Mouse (Mus musculus) macrophage (primary cell): ENCODE data around the gene Klc2. TPM values are rescaled to one million over a fixed set of nuclear protein-coding genes. Genes with fewer than 3 reads are reported as not detected.

Experiments
- H3K27ac ChIP-seq: fragments of 350-480 bp; formaldehyde crosslinking; 2 replicates; pipeline ENCODE4 v1.9.0; 2021
- H3K36me3 ChIP-seq: fragments of 350-480 bp; formaldehyde crosslinking; 2 replicates; pipeline ENCODE4 v1.9.0; 2021; ENCODE audit errors: inconsistent target
- H3K4me3 ChIP-seq: fragments of 350-480 bp; formaldehyde crosslinking; 2 replicates; pipeline ENCODE4 v1.9.0; 2021; ENCODE audit errors: inconsistent target
- H3K79me2 ChIP-seq: fragments of 350-480 bp; formaldehyde crosslinking; 2 replicates; pipeline ENCODE4 v1.9.0; 2021; ENCODE audit errors: inconsistent target
- WGBS: methylation state at CpG from one replicate; pipeline ENCODE4 v1.1.7; 2026; ENCODE audit warnings: inconsistent platforms; ENCODE audit not compliant: missing documents; 5-methylcytosine and 5-hydroxymethylcytosine counted together
- polyA plus RNA-seq: library from polyadenylated mRNA; stranded (reverse); fragments of 250-400 nt; gene quantifications from 3 replicates; pipeline ENCODE4 v1.2.4, GENCODE M21; 2018; ENCODE audit warnings: inconsistent platforms

The Klc2 gene
- polyA plus RNA-seq, 1 experiment from 2014 or later, result 14.1 TPM

DNA sequence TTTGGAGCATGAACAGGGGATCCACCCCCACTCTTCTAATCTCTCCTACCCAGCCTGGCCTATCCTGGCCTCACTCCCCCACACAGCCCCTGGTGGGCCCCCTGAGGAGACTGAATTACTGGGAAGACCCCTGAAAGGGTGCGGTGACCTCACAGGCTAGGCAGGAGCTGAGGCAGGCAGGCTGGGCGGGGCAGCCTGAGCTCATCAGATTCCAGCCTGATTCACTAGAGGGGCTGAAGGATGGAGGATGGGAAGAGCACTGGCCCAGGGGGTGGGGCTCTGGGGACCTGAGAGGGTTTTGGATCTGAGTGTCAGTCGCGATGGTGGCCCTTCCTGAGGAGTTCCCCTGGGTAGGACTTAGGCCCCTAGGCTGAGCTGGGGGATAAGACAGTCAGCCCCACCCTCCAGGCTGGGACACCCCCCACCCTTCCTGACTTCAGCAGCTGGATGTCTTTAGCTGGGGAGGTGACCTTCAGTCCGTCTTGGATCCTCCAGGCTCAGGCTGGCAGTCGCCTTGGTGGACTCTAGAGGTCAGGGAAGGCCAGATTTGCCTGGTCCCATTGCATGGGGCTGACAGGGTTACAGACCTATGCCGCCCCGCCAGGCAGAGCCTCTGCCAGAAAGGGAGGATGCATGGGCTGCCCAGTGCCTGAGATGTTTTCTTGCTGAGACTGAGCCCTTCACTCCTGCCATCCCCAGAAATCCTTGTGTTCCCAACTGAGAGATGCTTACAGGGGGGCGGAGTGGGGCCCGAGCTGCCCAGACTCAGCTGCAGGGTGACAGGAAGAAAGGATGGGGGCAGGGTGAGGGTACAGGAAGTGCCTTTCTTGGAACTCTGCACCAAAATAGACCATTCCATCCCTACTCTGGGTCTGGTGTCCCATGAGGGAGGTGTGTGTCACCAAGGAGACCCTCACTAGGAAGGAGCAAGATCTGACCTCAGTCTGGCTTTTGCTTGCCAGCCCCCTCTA, 59.3 kb downstream of the Klc2 start:
- Histone ChIP-seq H3K79me2 (no peaks in the 10 kb centered on the region), H3K4me3 (no peak overlapping the region), H3K36me3 (no peaks in the 10 kb centered on the region), H3K27ac (no peak overlapping the region)
- WGBS, result 54% methylated on average over 10 of the region's 10 CpGs

DNA sequence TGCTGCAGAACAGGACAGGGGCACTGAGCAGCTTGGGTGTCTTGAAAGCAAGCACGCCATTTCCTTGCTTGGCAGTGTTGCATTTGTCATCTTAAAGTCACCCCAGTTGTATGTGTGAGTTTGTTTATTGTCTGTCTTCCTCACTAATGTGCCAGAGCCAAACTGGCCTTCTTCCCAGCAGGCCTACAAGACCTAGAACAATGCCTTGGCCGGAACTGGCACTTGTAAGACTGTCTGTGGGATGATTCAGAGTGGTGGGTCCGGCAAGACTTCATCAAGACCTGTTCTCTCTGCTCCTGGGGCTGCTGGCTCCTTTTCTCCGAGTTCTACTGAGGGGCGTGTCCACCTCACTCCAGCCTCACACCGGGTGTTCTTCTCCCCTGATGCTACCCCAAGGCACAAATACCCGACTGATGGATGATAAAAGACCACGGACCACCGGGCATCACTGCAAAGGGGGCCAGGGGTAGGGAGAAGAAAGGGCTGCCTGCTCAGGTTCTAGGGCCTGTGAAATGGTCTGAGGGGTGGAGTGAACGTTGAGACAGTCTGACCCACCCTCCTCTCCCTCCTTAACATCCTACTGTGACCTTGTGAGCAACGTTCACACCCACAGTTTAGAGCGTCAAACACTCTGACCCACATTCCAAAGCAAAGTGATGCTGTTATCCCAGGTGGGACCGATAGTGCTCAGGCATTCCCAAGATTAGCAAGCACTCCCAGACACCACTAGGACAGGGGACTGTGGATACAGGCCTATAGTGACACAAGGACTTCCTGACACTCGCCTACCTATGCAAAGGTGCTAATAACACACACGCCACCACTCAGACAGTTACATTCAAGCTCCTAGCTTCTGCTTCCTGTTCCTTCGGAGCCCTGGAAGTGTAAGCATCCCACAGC, 60.2 kb downstream of the Klc2 start:
- WGBS, result 81% methylated on average over 14 of the region's 16 CpGs
- H3K4me3 ChIP-seq, result no peak overlapping the region
- H3K27ac ChIP-seq, result no peak overlapping the region
- no peaks in the 10 kb centered on the region for H3K79me2 ChIP-seq
- H3K36me3 ChIP-seq, result no peaks in the 10 kb centered on the region

Other genes with a start within 250 kb of the Klc2 start
- gene Actn3, start 240.7 kb downstream of the Klc2 start, polyA plus RNA-seq, result not detected in 3 replicates
- gene Zdhhc24, start 239.9 kb downstream of the Klc2 start, polyA plus RNA-seq, result 13.7 to 17.2 TPM (median 17.1 TPM) in 3 replicates
- 0.58 to 1.1 TPM (median 1.0 TPM) in 3 replicates for gene Bbs1, start 211.9 kb downstream of the Klc2 start, polyA plus RNA-seq
- gene Dpp3, start 190.3 kb downstream of the Klc2 start, polyA plus RNA-seq, result 28.6 to 57.3 TPM (median 47.9 TPM) in 3 replicates
- gene Peli3, start 175.4 kb downstream of the Klc2 start, polyA plus RNA-seq, result 0.82 to 2.1 TPM (median 1.7 TPM) in 3 replicates
- gene Mrpl11, start 156.4 kb downstream of the Klc2 start, polyA plus RNA-seq, result 30.6 to 71.3 TPM (median 40.0 TPM) in 3 replicates
- 0.11 to 0.41 TPM (median 0.32 TPM) in 3 replicates for gene Npas4, start 128.2 kb downstream of the Klc2 start, polyA plus RNA-seq
- 0.75 to 2.2 TPM (median 0.76 TPM) in 3 replicates for gene Slc29a2, start 94.7 kb downstream of the Klc2 start, polyA plus RNA-seq
- gene B4gat1, start 79.7 kb downstream of the Klc2 start, polyA plus RNA-seq, result 12.6 to 23.0 TPM (median 17.7 TPM) in 3 replicates
- gene AC124502.3, start 79.7 kb downstream of the Klc2 start, polyA plus RNA-seq, result 0.76 to 2.0 TPM (median 0.80 TPM) in 3 replicates
- 61.2 to 78.9 TPM (median 63.9 TPM) in 3 replicates for gene Brms1, start 77.2 kb downstream of the Klc2 start, polyA plus RNA-seq
- gene Rin1, start 68.1 kb downstream of the Klc2 start, polyA plus RNA-seq, result 0.08 to 0.37 TPM (median 0.11 TPM) in 3 replicates
- gene Cd248, start 50.5 kb downstream of the Klc2 start, polyA plus RNA-seq, result not detected in 3 replicates
- 0.04 to 0.26 TPM (median 0.06 TPM) in 3 replicates for gene Tmem151a, start 33.0 kb downstream of the Klc2 start, polyA plus RNA-seq
- 32.3 to 57.6 TPM (median 51.7 TPM) in 3 replicates for gene Yif1a, start 30.0 kb downstream of the Klc2 start, polyA plus RNA-seq
- 0.28 TPM in 1 of 3 replicates, not detected in the others for gene Cnih2, start 20.0 kb downstream of the Klc2 start, polyA plus RNA-seq
- 120 to 188 TPM (median 152 TPM) in 3 replicates for gene Rab1b, start 11.5 kb downstream of the Klc2 start, polyA plus RNA-seq
- gene Pacs1, start 154.6 kb upstream of the Klc2 start, polyA plus RNA-seq, result 14.8 to 16.9 TPM (median 16.9 TPM) in 3 replicates
- gene Sf3b2, start 176.9 kb upstream of the Klc2 start, polyA plus RNA-seq, result 131 to 171 TPM (median 133 TPM) in 3 replicates
- gene Gal3st3, start 179.8 kb upstream of the Klc2 start, polyA plus RNA-seq, result not detected in 3 replicates
- not detected in 3 replicates for gene Catsper1, start 217.2 kb upstream of the Klc2 start, polyA plus RNA-seq
- 0.05 to 0.27 TPM in 2 of 3 replicates, not detected in the other for gene Cst6, start 231.0 kb upstream of the Klc2 start, polyA plus RNA-seq
- gene Eif1ad, start 248.2 kb upstream of the Klc2 start, polyA plus RNA-seq, result 12.7 to 36.5 TPM (median 17.7 TPM) in 3 replicates
- 43.3 to 113 TPM (median 54.5 TPM) in 3 replicates for gene Banf1, start 248.6 kb upstream of the Klc2 start, polyA plus RNA-seq